Mouse (Mus musculus) olfactory bulb, adult 2 months (tissue): Measurements from ENCODE around the gene Furin. TPM values are rescaled to one million over a fixed set of nuclear protein-coding genes. Genes with fewer than 3 reads are reported as not detected.

Experiments used
- H3K27ac ChIP-seq: fragments of 200-500 bp; 2 replicates; pipeline ENCODE4 v1.5.1; 2012; ENCODE audit warnings: low read depth, low read length; ENCODE audit not compliant: insufficient read depth
- H3K4me1 ChIP-seq: fragments of 200-500 bp; 2 replicates; pipeline ENCODE4 v1.6.1; 2012; ENCODE audit warnings: low read length; ENCODE audit not compliant: control insufficient read depth, insufficient read depth
- H3K4me3 ChIP-seq: fragments of 200-500 bp; 2 replicates; pipeline ENCODE4 v1.5.1; 2012; ENCODE audit warnings: mild to moderate bottlenecking, low read depth, low read length, moderate library complexity; ENCODE audit not compliant: insufficient read depth
- CTCF ChIP-seq: fragments of 200-500 bp; IDR thresholded peaks from 2 replicates; pipeline ENCODE4 v1.5.1; 2012; ENCODE audit warnings: low read depth, mild to moderate bottlenecking, low read length, moderate library complexity; ENCODE audit not compliant: insufficient read depth
- POLR2A ChIP-seq: fragments of 200-500 bp; IDR thresholded peaks from 2 replicates; pipeline ENCODE4 v1.6.1; 2012; ENCODE audit warnings: mild to moderate bottlenecking, low read depth, low read length, moderate library complexity; ENCODE audit not compliant: insufficient read depth
- WGBS: fragments of 180-500 bp; shearing (Covaris S2); methylation state at CpG from one replicate; pipeline ENCODE4 v1.1.7; 2018; 5-methylcytosine and 5-hydroxymethylcytosine counted together
- polyA plus RNA-seq: library from polyadenylated mRNA; stranded (reverse); fragments of >200 nt; gene quantifications from 2 replicates; pipeline ENCODE4 v1.2.4, GENCODE M21; 2012; ENCODE audit warnings: low replicate concordance; ENCODE audit not compliant: missing spikeins, insufficient read depth, insufficient read length

Furin gene
- polyA plus RNA-seq, 1 experiment = not detected

- Histone ChIP-seq H3K27ac (no peak overlapping the region), H3K4me3 (no peak overlapping the region), H3K4me1 (peaks cover 20% of the 10 kb centered on the region)
- TF ChIP-seq CTCF (no peak), POLR2A (no peak)
- 89% methylated on average over 4 of the region's 4 CpGs for WGBS
These were observed 10.6 kb downstream of the Furin start for GRCm38 (mm10) chr7:80394600-80394999.

GRCm38 (mm10) chr7:80392119-80392518, 13.1 kb downstream of the Furin start:
- Histone ChIP-seq H3K27ac (no peak overlapping the region), H3K4me1 (peaks cover 5% of the 10 kb centered on the region; the same call in 1 of the 2 replicates), H3K4me3 (no peak overlapping the region)
- TF ChIP-seq CTCF = no peak
- no peak for TF ChIP-seq POLR2A
- WGBS = 92% methylated on average over 15 of the region's 15 CpGs

DNA sequence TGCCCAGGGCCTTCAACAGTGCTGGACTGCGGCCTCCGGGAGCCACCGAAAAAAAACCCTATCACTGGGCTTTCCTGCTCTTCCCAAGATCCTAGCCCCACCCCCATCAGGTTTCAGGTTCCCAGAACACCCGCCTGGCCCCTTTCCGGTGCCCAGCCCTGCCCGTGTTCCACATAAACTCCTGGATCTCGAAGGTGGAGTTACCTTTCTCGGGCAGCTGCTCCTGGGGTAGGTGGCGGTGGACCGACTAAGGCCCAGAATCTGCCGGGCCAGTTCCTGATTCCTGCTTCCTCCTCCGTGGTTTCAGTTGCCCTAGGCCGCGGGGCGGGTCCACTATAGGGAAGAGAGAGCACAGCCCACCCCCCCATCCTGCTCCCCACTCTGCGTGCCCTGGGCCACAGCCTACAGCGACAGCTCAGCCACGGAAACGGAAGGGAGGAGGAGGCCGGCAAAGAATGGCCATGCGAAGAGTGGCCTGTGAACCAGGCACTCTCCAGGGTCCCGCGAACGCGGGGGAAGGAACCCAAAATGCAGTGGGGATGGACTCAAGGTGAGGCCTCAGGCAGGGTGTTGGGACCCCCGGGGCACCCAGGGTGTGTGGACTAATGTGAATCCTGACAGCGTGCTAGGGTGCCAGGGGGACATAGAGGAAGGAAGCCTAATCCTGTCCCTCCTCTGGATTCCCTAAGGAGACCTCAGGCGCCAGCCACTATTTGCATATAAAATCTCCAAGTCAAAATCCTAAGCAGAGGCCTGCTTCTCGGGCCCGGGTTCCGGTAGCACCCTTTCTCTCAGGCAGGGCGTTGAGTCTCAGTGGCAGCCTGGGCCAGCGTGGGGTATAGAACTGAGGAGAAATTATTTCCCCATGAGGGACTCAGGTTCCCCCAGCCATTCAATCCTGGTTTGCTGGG, 17.3 kb downstream of the Furin start, which contains the start of gene Fes:
Gene Fes (minus strand): TSS at position 314 of the 911 bp plus-strand sequence.
- 49% methylated on average over 33 of the region's 33 CpGs for WGBS
- H3K27ac ChIP-seq = no peak within 1 kb of the TSS
- TF ChIP-seq CTCF (no peak), POLR2A (no peak)
- peaks cover 7% of the 10 kb centered on the region for H3K4me1 ChIP-seq
- peak within 1 kb of the TSS; percentile 0; the same call in 1 of the 2 replicates for H3K4me3 ChIP-seq

DNA sequence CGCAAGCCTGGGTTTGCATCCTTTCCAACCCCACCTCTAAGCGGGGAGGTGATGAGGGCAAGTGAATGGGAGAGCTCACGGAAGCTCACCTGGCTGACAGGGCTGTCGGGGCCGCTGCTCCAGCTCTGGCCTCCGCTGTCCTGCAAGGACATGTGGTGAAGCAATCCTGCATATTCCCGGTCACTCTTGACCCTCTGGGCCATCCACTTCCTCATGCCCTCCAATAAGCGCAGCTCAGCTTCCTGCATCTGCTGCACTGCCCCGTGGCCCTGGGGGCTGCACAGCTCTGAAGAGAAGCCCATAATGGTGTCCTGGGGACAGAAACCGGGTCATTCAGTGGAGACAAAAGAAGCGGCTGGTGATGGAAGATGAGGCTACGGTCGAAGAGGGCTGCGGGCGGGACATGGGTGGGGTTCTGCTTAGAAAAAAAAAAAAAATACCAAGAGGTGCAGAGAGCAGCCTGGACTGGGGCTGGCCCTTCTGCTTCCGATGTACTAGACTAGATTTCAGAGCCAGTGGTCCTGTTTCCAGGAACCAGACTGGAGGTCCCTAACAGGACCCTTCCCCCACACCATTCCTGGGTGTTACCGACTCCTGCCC, 18.1 kb downstream of the Furin start:
- peak overlapping the region; percentile 0; the same call in 1 of the 2 replicates for H3K4me3 ChIP-seq

DNA sequence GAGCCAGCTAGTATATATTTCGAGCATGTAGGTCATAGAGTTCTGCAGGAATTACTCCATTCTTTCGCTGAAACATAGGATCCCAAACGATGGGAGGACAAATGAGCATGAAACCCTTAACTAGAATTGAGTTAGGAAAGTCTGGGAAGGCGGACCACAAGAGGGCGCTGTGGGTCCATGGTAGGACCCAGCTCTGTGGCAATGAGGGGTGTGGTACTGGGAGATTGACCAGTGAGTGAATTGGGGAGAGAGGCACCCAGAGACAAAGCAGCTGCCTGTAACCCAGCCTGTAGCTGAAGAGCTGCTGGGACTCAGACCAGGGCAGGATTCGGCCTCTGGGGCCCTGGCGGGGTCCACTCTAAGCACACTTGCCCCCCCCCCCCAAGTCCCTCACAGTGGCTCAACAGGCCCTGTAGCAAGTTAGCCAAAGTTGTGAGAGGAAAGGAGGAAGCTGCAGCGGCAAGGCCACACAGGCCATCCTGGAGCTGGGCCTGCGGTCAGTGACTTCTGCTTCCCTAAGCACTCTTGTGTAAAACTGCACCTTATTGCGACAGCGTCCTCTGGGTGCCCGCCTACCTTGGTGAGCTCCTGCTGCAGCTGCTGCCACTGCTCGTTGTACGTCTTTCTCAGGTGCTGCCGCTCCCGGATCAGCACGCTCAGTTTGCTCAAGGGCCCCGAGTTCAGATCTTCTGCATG, 18.9 kb downstream of the Furin start:
- WGBS = 48% methylated on average over 18 of the region's 18 CpGs
- H3K4me1 ChIP-seq = peaks cover 15% of the 10 kb centered on the region
- no peak overlapping the region for H3K27ac ChIP-seq
- no peak overlapping the region for H3K4me3 ChIP-seq
- TF ChIP-seq POLR2A = no peak
- peak; percentile 71 for TF ChIP-seq CTCF

More for the DNA sequence above, 18.1 kb downstream of the Furin start:
- no peak for TF ChIP-seq CTCF
- no peak for TF ChIP-seq POLR2A
- Histone ChIP-seq H3K4me1 (peaks cover 14% of the 10 kb centered on the region), H3K27ac (no peak overlapping the region)
- WGBS = 71% methylated on average over 17 of the region's 17 CpGs

GRCm38 (mm10) chr7:80382919-80383318, 22.3 kb downstream of the Furin start:
- no peak for TF ChIP-seq POLR2A
- no peak for TF ChIP-seq CTCF
- 82% methylated on average over 11 of the region's 11 CpGs for WGBS
- no peak overlapping the region for H3K4me3 ChIP-seq
- peaks cover 10% of the 10 kb centered on the region for H3K4me1 ChIP-seq
- H3K27ac ChIP-seq = no peak overlapping the region

GRCm38 (mm10) chr7:80379531-80379930, 25.7 kb downstream of the Furin start:
- WGBS = 67% methylated on average over 13 of the region's 13 CpGs
- no peak overlapping the region for H3K27ac ChIP-seq
- TF ChIP-seq POLR2A (no peak), CTCF (peak; percentile 22; the same call in 1 of the 2 replicates)

DNA sequence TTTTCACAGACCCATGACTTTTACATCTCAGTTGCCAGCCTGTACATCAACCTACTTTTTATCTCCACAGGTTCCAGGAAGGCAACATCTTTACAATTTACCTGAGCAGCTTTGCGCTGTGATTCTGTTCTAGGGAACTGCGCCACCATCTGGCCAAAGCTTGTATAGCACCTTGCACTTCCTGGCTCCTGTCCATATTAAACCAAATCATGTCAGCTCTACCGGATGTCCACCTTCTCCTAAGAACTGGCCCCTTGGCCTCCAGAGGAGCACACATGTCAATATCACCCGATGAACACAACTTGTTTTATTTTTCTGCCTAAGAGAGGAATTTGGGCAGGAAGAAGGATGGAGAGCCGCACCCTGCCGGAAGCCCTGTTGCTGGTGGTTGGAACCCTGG, 27.8 kb downstream of the Furin start:
- Histone ChIP-seq H3K4me1 (peaks cover 7% of the 10 kb centered on the region), H3K27ac (no peak overlapping the region), H3K4me3 (no peak overlapping the region)
- TF ChIP-seq CTCF (no peak), POLR2A (no peak)
- 38% methylated on average over 6 of the region's 6 CpGs for WGBS

More at GRCm38 (mm10) chr7:80379531-80379930, 25.7 kb downstream of the Furin start:
- Histone ChIP-seq H3K4me3 (no peak overlapping the region), H3K4me1 (peaks cover 13% of the 10 kb centered on the region)

GRCm38 (mm10) chr7:80376192-80376591, 29.0 kb downstream of the Furin start:
- 57% methylated on average over 10 of the region's 10 CpGs for WGBS
- TF ChIP-seq POLR2A = no peak

More at GRCm38 (mm10) chr7:80376192-80376591, 29.0 kb downstream of the Furin start:
- H3K4me3 ChIP-seq = no peak overlapping the region
- H3K27ac ChIP-seq = no peak overlapping the region
- peaks cover 6% of the 10 kb centered on the region; the same call in 1 of the 2 replicates for H3K4me1 ChIP-seq
